18 mouse cellular contexts compared by ENCODE assay signal in genomic region chr10:36239486-36239885, GRCm38 (mm10).
DNase-seq lines count a peak whose midpoint lies in the region; ATAC-seq lines count a peak whose summit lies in the region.
"Had no signal": no experiment of that assay in that cellular context is flagged by ENCODE, and none has a peak within 500 bp of the region (broad histone marks: within the 10 kb centered on the region; RNA-seq: fewer than 3 reads in every experiment).

No protein-coding gene starts in this region.

- H3K4me2 ChIP-seq in heart, embryonic 12.5 days = no peak overlapping the region

- 86% methylated on average over 3 of the region's 3 CpGs for WGBS in heart, embryonic 12.5 days

- H3K36me3 ChIP-seq in heart, embryonic 12.5 days = no peaks in the 10 kb centered on the region
- H3K36me3 ChIP-seq: G1E had no signal

- H3K27me3 ChIP-seq in heart, embryonic 12.5 days (replicated peaks) = no peaks in the 10 kb centered on the region
- H3K27me3 ChIP-seq: CH12.LX, Patski had no signal

- ATAC-seq in heart, embryonic 12.5 days (ENCODE audit: insufficient number of reproducible peaks, low FRiP score) = no peak
- ATAC-seq: activated CD4-positive, CD25-positive, alpha-beta regulatory T cell, adult 4 months; CD4-positive, CD25-positive, alpha-beta regulatory T cell, adult 4 months; Patski had no signal

- DNase-seq in heart, adult 11 months = peak; percentile 81
- DNase-seq: adrenal gland, adult 2 months; adrenal gland, adult 8-10 months; adrenal gland, postnatal 10 days; adrenal gland, postnatal 14 days; adrenal gland, postnatal 25 days; adrenal gland, postnatal 36 days; B cell, adult 2 months; cerebellum, adult 11 months; cerebellum, adult 11-12 months; cerebellum, adult 18-20 months; cerebellum, adult 2 months had no signal

- H3K9ac ChIP-seq in heart, embryonic 12.5 days = no peak overlapping the region

- H3K4me1 ChIP-seq in heart, embryonic 12.5 days (replicated peaks) = no peaks in the 10 kb centered on the region

- 0 out of 2 replicates have a peak, but pooled peaks cover 4% of the 10 kb centered on the region for H3K9me3 ChIP-seq in heart, embryonic 12.5 days (replicated peaks)
- H3K9me3 ChIP-seq: G1E had no signal

- H3K4me3 ChIP-seq in heart, embryonic 12.5 days = no peak overlapping the region

- H3K27ac ChIP-seq in heart, embryonic 12.5 days (ENCODE audit: poor library complexity, severe bottlenecking) = no peak overlapping the region
